Comparison of ENCODE assay signal across 17 mouse cellular contexts in genomic region chr3:133473781-133474180, GRCm38 (mm10).
"Had no signal": no experiment of that assay in that cellular context is flagged by ENCODE, and none has a peak within 500 bp of the region (broad histone marks: within the 10 kb centered on the region; RNA-seq: fewer than 3 reads in every experiment).

No protein-coding gene starts in this region.

- H3K4me3 ChIP-seq: limb, embryonic 10.5 days; limb, embryonic 13.5 days; liver, embryonic 12.5 days; liver, embryonic 15.5 days; megakaryocyte, embryonic 14.5 days; midbrain, embryonic 10.5 days; midbrain, embryonic 13.5 days had no signal

- H3K4me1 ChIP-seq: limb, embryonic 10.5 days; limb, embryonic 13.5 days; liver, embryonic 12.5 days; liver, embryonic 15.5 days; midbrain, embryonic 10.5 days; midbrain, embryonic 13.5 days had no signal

- H3K27ac ChIP-seq: kidney, postnatal 0 days; limb, embryonic 10.5 days; limb, embryonic 13.5 days; liver, embryonic 12.5 days; liver, embryonic 15.5 days; midbrain, embryonic 10.5 days; midbrain, embryonic 13.5 days had no signal

- H3K9me3 ChIP-seq: limb, embryonic 10.5 days; limb, embryonic 13.5 days; liver, embryonic 12.5 days; liver, embryonic 15.5 days; megakaryocyte, embryonic 14.5 days; midbrain, embryonic 10.5 days; midbrain, embryonic 13.5 days had no signal

- H3K27me3 ChIP-seq: limb, embryonic 13.5 days; liver, embryonic 12.5 days; liver, embryonic 15.5 days; megakaryocyte, embryonic 14.5 days; midbrain, embryonic 13.5 days had no signal

- DNase-seq: kidney, adult 2 months; kidney, postnatal 25 days; liver; lung, adult 18-20 months; thymus, adult 2 months; thymus, postnatal 14 days; thymus, postnatal 4 days had no signal

- H3K9ac ChIP-seq: limb, embryonic 13.5 days; liver, embryonic 12.5 days; liver, embryonic 15.5 days; midbrain, embryonic 13.5 days had no signal

- H3K4me2 ChIP-seq: limb, embryonic 13.5 days; liver, embryonic 12.5 days; liver, embryonic 15.5 days; midbrain, embryonic 13.5 days had no signal

- ATAC-seq: intestine, postnatal 0 days; liver, embryonic 12.5 days; lung, postnatal 0 days; midbrain, embryonic 13.5 days had no signal
